Mouse (Mus musculus): ENCODE data around the gene Ftl1. TPM values are rescaled to one million over a fixed set of nuclear protein-coding genes. Genes with fewer than 3 reads are reported as not detected.

Gene Ftl1
- polyA plus RNA-seq, 1 experiment = 2,413 TPM

DNA sequence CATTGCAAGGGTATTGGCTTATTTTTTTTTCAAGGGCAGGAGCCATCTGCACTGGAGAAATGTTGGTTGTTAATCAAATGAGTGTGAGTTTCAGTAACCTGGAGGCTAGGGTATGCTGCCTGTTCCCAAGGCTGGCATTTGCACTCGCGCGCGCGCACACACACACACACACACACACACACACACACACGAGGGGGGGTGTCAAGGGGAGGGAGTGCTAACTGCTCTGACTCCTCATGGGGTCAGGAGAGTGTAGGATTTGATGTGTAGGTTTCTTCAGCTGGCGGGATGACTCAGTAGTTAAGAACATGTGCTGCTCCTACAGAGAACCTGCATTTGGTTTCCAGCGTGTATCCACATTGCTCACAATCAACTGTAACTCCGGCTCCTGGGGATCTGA is 31.1 kb upstream of the Ftl1 start:
- Histone ChIP-seq H3K27me3 (ENCODE audit: control insufficient read depth, insufficient read depth, insufficient read length) (no peaks in the 10 kb centered on the region), H3ac (ENCODE audit: control insufficient read depth, insufficient read length) (no peak overlapping the region), H3K4me2 (ENCODE audit: low read depth) (peak overlapping the region; percentile 70), H3K4me3 (no peak overlapping the region), H3K36me3 (ENCODE audit: control insufficient read depth, insufficient read depth) (no peaks in the 10 kb centered on the region), H3K79me2 (ENCODE audit: control insufficient read depth, insufficient read depth) (no peaks in the 10 kb centered on the region)
- TF ChIP-seq USF1 (IDR thresholded peaks at IDR 0.05; ENCODE audit: low read depth) = no peak
- TF ChIP-seq MYOD1 (IDR thresholded peaks at IDR 0.05; ENCODE audit: control insufficient read depth in 1 of 3, insufficient read length in 2 of 3, low read depth in 2 of 3) = no peak
- no peak for TF ChIP-seq POLR2A (IDR thresholded peaks at IDR 0.05; ENCODE audit: insufficient read length, low read depth)
- no peak for TF ChIP-seq REST (IDR thresholded peaks at IDR 0.05; ENCODE audit: insufficient read depth, insufficient read length)
- no peak for TF ChIP-seq E2F4 (IDR thresholded peaks at IDR 0.05; ENCODE audit: insufficient read depth)
- no peak for TF ChIP-seq POLR2AphosphoS2 (IDR thresholded peaks at IDR 0.05; ENCODE audit: insufficient read length, low read depth)
- no peak for TF ChIP-seq MYOG (IDR thresholded peaks at IDR 0.05; ENCODE audit: control insufficient read depth in 1 of 3, insufficient read depth in 1 of 3, insufficient read length in 2 of 3, low read depth in 2 of 3)
- TF ChIP-seq TCF3 (IDR thresholded peaks at IDR 0.05; ENCODE audit: insufficient read length, low read depth) = no peak
- no peak for TF ChIP-seq CEBPB (IDR thresholded peaks at IDR 0.05; ENCODE audit: insufficient read depth, poor library complexity, severe bottlenecking)
- TF ChIP-seq MAX (IDR thresholded peaks at IDR 0.05; ENCODE audit: low read depth) = no peak
- no peak for TF ChIP-seq TCF12 (IDR thresholded peaks at IDR 0.05; ENCODE audit: insufficient read depth, poor library complexity, severe bottlenecking)
- no peak for TF ChIP-seq SRF (IDR thresholded peaks at IDR 0.05; ENCODE audit: control insufficient read depth, insufficient read length, low read depth)

DNA sequence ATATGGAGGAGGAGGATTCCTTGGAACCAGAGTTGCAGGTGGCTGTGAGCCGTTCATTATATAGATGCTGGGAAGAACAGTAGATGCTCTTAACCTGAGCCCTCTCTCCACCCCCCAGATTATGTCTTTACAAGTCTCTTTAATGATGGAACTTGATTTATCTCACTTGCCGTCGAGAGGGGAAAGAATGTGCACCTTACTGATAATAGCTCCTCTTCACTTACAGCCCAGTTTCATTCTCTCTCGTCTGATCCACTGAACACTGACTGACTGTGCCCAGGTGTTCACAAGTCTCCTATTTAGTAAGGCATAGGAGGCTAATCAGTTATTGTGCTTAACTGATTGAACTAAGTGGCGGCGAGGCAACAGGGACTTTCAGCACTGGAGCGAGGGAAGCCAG is 29.9 kb upstream of the Ftl1 start:
- H3K4me3 ChIP-seq = no peak overlapping the region
- no peak overlapping the region for H3K4me2 ChIP-seq (ENCODE audit: low read depth)
- H3K27me3 ChIP-seq (ENCODE audit: control insufficient read depth, insufficient read depth, insufficient read length) = no peaks in the 10 kb centered on the region
- no peaks in the 10 kb centered on the region for H3K79me2 ChIP-seq (ENCODE audit: control insufficient read depth, insufficient read depth)
- TF ChIP-seq MYOG (IDR thresholded peaks at IDR 0.05; ENCODE audit: control insufficient read depth in 1 of 3, insufficient read depth in 1 of 3, insufficient read length in 2 of 3, low read depth in 2 of 3) (no peak), POLR2A (IDR thresholded peaks at IDR 0.05; ENCODE audit: insufficient read length, low read depth) (no peak), MYOD1 (IDR thresholded peaks at IDR 0.05; ENCODE audit: control insufficient read depth in 1 of 3, insufficient read length in 2 of 3, low read depth in 2 of 3) (no peak), TCF12 (IDR thresholded peaks at IDR 0.05; ENCODE audit: insufficient read depth, poor library complexity, severe bottlenecking) (no peak), MAX (IDR thresholded peaks at IDR 0.05; ENCODE audit: low read depth) (no peak), CEBPB (IDR thresholded peaks at IDR 0.05; ENCODE audit: insufficient read depth, poor library complexity, severe bottlenecking) (no peak), REST (IDR thresholded peaks at IDR 0.05; ENCODE audit: insufficient read depth, insufficient read length) (no peak), USF1 (IDR thresholded peaks at IDR 0.05; ENCODE audit: low read depth) (no peak), TCF3 (IDR thresholded peaks at IDR 0.05; ENCODE audit: insufficient read length, low read depth) (no peak), POLR2AphosphoS2 (IDR thresholded peaks at IDR 0.05; ENCODE audit: insufficient read length, low read depth) (no peak), E2F4 (IDR thresholded peaks at IDR 0.05; ENCODE audit: insufficient read depth) (no peak), SRF (IDR thresholded peaks at IDR 0.05; ENCODE audit: control insufficient read depth, insufficient read length, low read depth) (no peak)
- H3K36me3 ChIP-seq (ENCODE audit: control insufficient read depth, insufficient read depth) = no peaks in the 10 kb centered on the region
- H3ac ChIP-seq (ENCODE audit: control insufficient read depth, insufficient read length) = no peak overlapping the region

DNA sequence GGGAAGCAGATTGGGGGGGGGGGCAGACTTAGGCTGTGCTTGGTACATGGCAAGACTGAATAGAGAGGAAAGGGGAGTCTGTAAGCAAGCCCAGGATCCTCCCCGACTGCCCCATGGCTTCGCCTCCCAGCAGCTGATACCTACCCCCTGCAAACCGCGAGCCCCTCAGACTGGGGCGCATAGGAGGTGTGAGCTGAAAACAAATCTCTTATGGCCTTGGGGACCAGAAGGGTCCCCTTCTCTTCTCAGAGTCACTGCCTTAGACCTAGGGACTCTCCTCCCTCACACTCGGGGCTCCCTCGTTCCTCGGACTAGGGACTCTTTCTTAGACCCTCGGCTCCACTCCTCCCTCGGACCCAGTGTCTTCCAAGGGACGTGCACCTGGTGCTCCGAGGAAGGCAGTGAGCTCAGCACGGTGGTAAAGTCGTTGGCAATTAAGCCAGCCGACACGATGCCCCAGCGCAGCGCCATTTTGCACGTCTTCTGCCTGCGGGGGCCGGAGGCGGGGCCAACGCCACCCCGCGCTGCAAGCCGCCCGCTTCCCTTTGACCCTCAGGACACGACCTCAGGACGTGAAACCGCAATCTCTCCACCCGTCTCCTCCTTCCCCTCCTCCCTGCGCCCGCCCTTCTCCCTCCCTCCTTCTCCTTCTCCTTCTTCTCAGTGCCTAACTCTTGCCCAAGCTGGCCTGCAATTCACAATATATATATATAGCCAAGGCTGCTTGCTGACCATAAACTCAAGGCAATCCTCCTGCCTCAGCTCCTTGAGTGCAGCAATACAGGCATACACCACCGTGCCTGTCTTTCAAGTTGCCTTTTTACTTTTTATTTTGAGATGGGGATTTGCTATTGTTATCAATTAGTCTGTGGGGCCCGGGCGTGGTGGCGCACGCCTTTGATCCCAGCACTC is 28.9 kb upstream of the Ftl1 start, which contains the start of gene Dhdh:
Gene Dhdh, minus strand, starts transcription at position 513 of the 912 bp plus-strand sequence.
- no peaks in the 10 kb centered on the region for H3K27me3 ChIP-seq (ENCODE audit: control insufficient read depth, insufficient read depth, insufficient read length)
- TF ChIP-seq MYOD1 (IDR thresholded peaks at IDR 0.05; ENCODE audit: control insufficient read depth in 1 of 3, insufficient read length in 2 of 3, low read depth in 2 of 3) (no peak), REST (IDR thresholded peaks at IDR 0.05; ENCODE audit: insufficient read depth, insufficient read length) (no peak), MAX (IDR thresholded peaks at IDR 0.05; ENCODE audit: low read depth) (no peak), POLR2AphosphoS2 (IDR thresholded peaks at IDR 0.05; ENCODE audit: insufficient read length, low read depth) (no peak), POLR2A (IDR thresholded peaks at IDR 0.05; ENCODE audit: insufficient read length, low read depth) (peak; percentile 15), CEBPB (IDR thresholded peaks at IDR 0.05; ENCODE audit: insufficient read depth, poor library complexity, severe bottlenecking) (no peak)
- H3ac ChIP-seq (ENCODE audit: control insufficient read depth, insufficient read length) = no peak within 1 kb of the TSS
- no peak within 1 kb of the TSS for H3K4me2 ChIP-seq (ENCODE audit: low read depth)
- H3K36me3 ChIP-seq (ENCODE audit: control insufficient read depth, insufficient read depth) = no peaks in the 10 kb centered on the region
- no peaks in the 10 kb centered on the region for H3K79me2 ChIP-seq (ENCODE audit: control insufficient read depth, insufficient read depth)
- no peak within 1 kb of the TSS for H3K4me3 ChIP-seq

DNA sequence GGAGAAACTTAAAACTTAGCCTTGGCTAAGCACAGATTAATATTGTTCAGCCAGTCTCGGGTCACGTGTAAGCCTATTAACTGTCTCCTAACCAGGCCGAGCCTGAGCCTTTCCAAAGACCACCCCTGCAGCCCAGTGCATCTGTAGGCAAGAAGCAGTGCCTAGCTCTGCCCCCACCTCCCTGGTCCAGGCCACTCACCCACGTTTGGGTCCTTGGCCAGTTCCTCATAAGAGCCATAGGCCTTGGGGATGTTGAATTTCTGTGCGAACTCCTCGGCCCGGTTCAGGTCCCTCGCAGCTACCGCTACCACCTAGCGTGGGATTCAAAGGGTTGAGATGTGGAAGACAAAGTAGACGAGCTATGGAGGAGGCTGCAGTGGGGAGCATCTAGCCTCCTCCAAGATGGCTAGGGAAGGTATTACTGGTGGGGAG is 28.2 kb upstream of the Ftl1 start:
- H3K79me2 ChIP-seq (ENCODE audit: control insufficient read depth, insufficient read depth) = no peaks in the 10 kb centered on the region

More for the DNA sequence above, 28.2 kb upstream of the Ftl1 start:
- TF ChIP-seq CEBPB (IDR thresholded peaks at IDR 0.05; ENCODE audit: insufficient read depth, poor library complexity, severe bottlenecking) = no peak
- TF ChIP-seq POLR2A (IDR thresholded peaks at IDR 0.05; ENCODE audit: insufficient read length, low read depth) = no peak
- TF ChIP-seq USF1 (IDR thresholded peaks at IDR 0.05; ENCODE audit: low read depth) = no peak
- Histone ChIP-seq H3K27me3 (ENCODE audit: control insufficient read depth, insufficient read depth, insufficient read length) (no peaks in the 10 kb centered on the region), H3ac (ENCODE audit: control insufficient read depth, insufficient read length) (no peak overlapping the region), H3K4me2 (ENCODE audit: low read depth) (no peak overlapping the region), H3K4me3 (no peak overlapping the region), H3K36me3 (ENCODE audit: control insufficient read depth, insufficient read depth) (no peaks in the 10 kb centered on the region)

All from myocyte (in vitro differentiated cells).